Mouse (Mus musculus): ENCODE measurements around the gene 1810024B03Rik. TPM values are rescaled to one million over a fixed set of nuclear protein-coding genes. Genes with fewer than 3 reads are reported as not detected.
A peak's percentile ranks its signal among the peaks of the same experiment; 100 is the strongest.
"Not testable (repeated sequence)": the region's sequence is repeated elsewhere in the genome, so short reads cannot be mapped to it uniquely, and the experiment has no call there.

Gene 1810024B03Rik
- total RNA-seq, 1 experiment = 1.8 TPM

DNA sequence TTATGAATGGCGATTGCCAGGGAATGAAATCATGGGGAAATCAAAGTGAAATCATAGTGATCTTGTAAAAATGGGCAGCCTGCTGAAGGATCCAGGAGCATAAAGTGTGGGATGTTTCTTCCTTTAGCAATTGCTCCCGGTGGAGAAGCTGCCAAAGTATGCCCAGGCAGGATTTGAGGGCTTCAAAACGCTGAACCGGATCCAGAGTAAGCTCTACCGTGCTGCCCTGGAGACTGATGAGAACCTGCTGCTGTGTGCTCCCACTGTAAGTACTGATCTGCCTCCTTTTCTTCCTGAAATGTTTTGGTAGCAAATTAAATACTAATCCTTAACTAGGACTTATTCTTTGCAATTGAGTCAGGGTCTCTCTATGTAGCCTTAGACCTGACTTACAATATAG is 9.7 kb upstream of the 1810024B03Rik start:
- Histone ChIP-seq H3K27ac (ENCODE audit: insufficient read depth, low read depth, low read length, poor library complexity, severe bottlenecking) (no peak overlapping the region), H3K36me3 (ENCODE audit: control insufficient read depth, insufficient read depth, low read length, poor library complexity, severe bottlenecking) (peaks cover 47% of the 10 kb centered on the region), H3K4me3 (ENCODE audit: insufficient read depth in 1 of 2, low read depth in 1 of 2, low read length in 2 of 2, poor library complexity in 1 of 2, severe bottlenecking in 1 of 2) (no peak overlapping the region), H3K9ac (ENCODE audit: insufficient read depth, low read depth, low read length, poor library complexity, severe bottlenecking) (no peak overlapping the region), H3K4me1 (ENCODE audit: control insufficient read depth in 2 of 2, insufficient read depth in 2 of 2, low read length in 2 of 2, poor library complexity in 1 of 2) (no peaks in the 10 kb centered on the region), H3K9me3 (ENCODE audit: control insufficient read depth, insufficient read depth, low read depth, low read length) (no peaks in the 10 kb centered on the region)
- no peak for DNase-seq (ENCODE audit: low read depth, low spot score)
- TF ChIP-seq ZNF384 (IDR thresholded peaks at IDR 0.05; ENCODE audit: low read depth, low read length) = no peak
- no peak for TF ChIP-seq HCFC1 (IDR thresholded peaks at IDR 0.05; ENCODE audit: borderline replicate concordance, insufficient read depth, low read length)
- TF ChIP-seq MAFK (IDR thresholded peaks at IDR 0.05; ENCODE audit: insufficient read depth, low read depth, low read length) = no peak
- TF ChIP-seq ZC3H11A (IDR thresholded peaks at IDR 0.05; ENCODE audit: borderline replicate concordance, low read depth, low read length) = no peak
- no peak for TF ChIP-seq CHD2 (IDR thresholded peaks at IDR 0.05; ENCODE audit: low read depth, low read length)
- in situ Hi-C loops (cut with MboI; ENCODE audit: low sequenced_read_pairs in 2 of 2, unreplicated experiment in 2 of 2) = loop anchor here in 1 of 2 experiments (25.0 kb wide), 1 partner anchor 1420 kb away; no protein-coding TSS in a partner anchor

DNA sequence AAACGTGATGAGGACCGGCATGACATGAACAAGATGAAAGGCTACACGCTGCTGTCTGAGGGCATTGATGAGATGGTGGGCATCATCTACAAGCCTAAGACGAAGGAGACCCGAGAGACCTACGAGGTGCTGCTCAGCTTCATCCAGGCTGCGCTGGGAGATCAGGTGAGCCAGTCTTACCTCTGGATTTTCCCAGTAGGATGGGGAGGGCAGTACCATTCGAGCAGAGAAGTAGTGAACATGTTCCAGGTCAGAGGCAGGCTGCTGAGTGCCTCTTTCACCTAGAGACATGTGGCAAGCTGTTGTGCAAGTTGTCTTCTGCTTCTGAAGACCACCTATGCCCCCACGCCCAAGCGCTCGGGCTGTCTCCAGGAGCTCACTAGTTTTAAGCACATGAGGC is 2.6 kb upstream of the 1810024B03Rik start:
- DNase-seq (ENCODE audit: low read depth, low spot score) = no peak
- H3K27ac ChIP-seq (ENCODE audit: insufficient read depth, low read depth, low read length, poor library complexity, severe bottlenecking) = no peak overlapping the region
- H3K36me3 ChIP-seq (ENCODE audit: control insufficient read depth, insufficient read depth, low read length, poor library complexity, severe bottlenecking) = peaks cover 28% of the 10 kb centered on the region
- H3K9ac ChIP-seq (ENCODE audit: insufficient read depth, low read depth, low read length, poor library complexity, severe bottlenecking) = no peak overlapping the region
- in situ Hi-C loops (cut with MboI; ENCODE audit: low sequenced_read_pairs in 2 of 2, unreplicated experiment in 2 of 2) = loop anchor here in 1 of 2 experiments (25.0 kb wide), 1 partner anchor 1427 kb away; no protein-coding TSS in a partner anchor
- H3K4me1 ChIP-seq (ENCODE audit: control insufficient read depth in 2 of 2, insufficient read depth in 2 of 2, low read length in 2 of 2, poor library complexity in 1 of 2) = no peaks in the 10 kb centered on the region
- no peak for TF ChIP-seq CHD2 (IDR thresholded peaks at IDR 0.05; ENCODE audit: low read depth, low read length)
- TF ChIP-seq MAFK (IDR thresholded peaks at IDR 0.05; ENCODE audit: insufficient read depth, low read depth, low read length) = no peak
- no peak for TF ChIP-seq HCFC1 (IDR thresholded peaks at IDR 0.05; ENCODE audit: borderline replicate concordance, insufficient read depth, low read length)
- TF ChIP-seq ZC3H11A (IDR thresholded peaks at IDR 0.05; ENCODE audit: borderline replicate concordance, low read depth, low read length) = no peak
- TF ChIP-seq ZNF384 (IDR thresholded peaks at IDR 0.05; ENCODE audit: low read depth, low read length) = no peak
- no peak overlapping the region for H3K4me3 ChIP-seq (ENCODE audit: insufficient read depth in 1 of 2, low read depth in 1 of 2, low read length in 2 of 2, poor library complexity in 1 of 2, severe bottlenecking in 1 of 2)
- no peaks in the 10 kb centered on the region for H3K9me3 ChIP-seq (ENCODE audit: control insufficient read depth, insufficient read depth, low read depth, low read length)

DNA sequence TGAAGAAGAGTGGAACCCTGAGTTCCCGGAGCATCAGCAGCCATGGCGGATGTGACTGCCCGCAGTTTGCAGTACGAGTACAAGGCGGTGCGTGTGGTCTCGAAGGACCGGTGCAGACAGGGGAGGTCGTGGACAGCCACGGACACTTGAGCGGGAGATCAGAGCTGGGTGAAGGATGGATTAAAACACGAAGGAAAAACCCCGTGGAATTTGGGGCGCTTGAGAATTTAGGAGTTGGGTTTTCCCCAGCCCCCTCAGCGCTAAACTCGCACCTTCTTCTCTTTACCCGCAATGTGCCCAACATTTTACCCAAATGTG is 331 bp upstream of the 1810024B03Rik start:
- H3K4me3 ChIP-seq (ENCODE audit: insufficient read depth in 1 of 2, low read depth in 1 of 2, low read length in 2 of 2, poor library complexity in 1 of 2, severe bottlenecking in 1 of 2) = peak overlapping the region; percentile 88 to 99
- H3K36me3 ChIP-seq (ENCODE audit: control insufficient read depth, insufficient read depth, low read length, poor library complexity, severe bottlenecking) = peaks cover 24% of the 10 kb centered on the region
- H3K9ac ChIP-seq (ENCODE audit: insufficient read depth, low read depth, low read length, poor library complexity, severe bottlenecking) = peak overlapping the region; percentile 97
- TF ChIP-seq MAFK (IDR thresholded peaks at IDR 0.05; ENCODE audit: insufficient read depth, low read depth, low read length) = no peak
- no peak for TF ChIP-seq ZNF384 (IDR thresholded peaks at IDR 0.05; ENCODE audit: low read depth, low read length)
- TF ChIP-seq HCFC1 (IDR thresholded peaks at IDR 0.05; ENCODE audit: borderline replicate concordance, insufficient read depth, low read length) = no peak
- no peak for TF ChIP-seq CHD2 (IDR thresholded peaks at IDR 0.05; ENCODE audit: low read depth, low read length)
- no peak for TF ChIP-seq ZC3H11A (IDR thresholded peaks at IDR 0.05; ENCODE audit: borderline replicate concordance, low read depth, low read length)
- peak overlapping the region; percentile 68; the same call in 1 of the 2 replicates for H3K27ac ChIP-seq (ENCODE audit: insufficient read depth, low read depth, low read length, poor library complexity, severe bottlenecking)
- no peak for DNase-seq (ENCODE audit: low read depth, low spot score)
- H3K4me1 ChIP-seq (ENCODE audit: control insufficient read depth in 2 of 2, insufficient read depth in 2 of 2, low read length in 2 of 2, poor library complexity in 1 of 2) = no peaks in the 10 kb centered on the region
- H3K9me3 ChIP-seq (ENCODE audit: control insufficient read depth, insufficient read depth, low read depth, low read length) = no peaks in the 10 kb centered on the region
- in situ Hi-C loops (cut with MboI; ENCODE audit: low sequenced_read_pairs in 2 of 2, unreplicated experiment in 2 of 2) = loop anchor here in 1 of 2 experiments (25.0 kb wide), 1 partner anchor 1429 kb away; no protein-coding TSS in a partner anchor

DNA sequence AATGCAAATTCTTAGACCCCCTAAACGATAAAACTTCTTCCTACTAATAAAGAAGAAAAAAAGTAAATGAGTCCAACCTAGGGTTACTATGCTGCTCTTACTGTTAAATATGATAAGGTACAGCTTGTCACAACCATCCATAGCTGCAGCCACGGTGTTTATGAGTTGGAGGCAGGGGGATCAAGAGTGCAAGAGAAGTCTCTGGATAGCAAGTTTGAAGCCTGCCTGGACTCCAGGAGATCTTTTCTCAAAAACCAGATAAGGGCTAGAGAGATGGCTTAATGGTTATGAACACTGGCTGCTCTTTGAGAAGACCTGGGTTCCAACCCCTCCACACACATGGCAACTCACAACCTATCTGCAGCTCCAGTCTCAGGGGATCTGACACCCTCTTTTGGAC is 1.2 kb downstream of the 1810024B03Rik start:
- no peaks in the 10 kb centered on the region for H3K4me1 ChIP-seq (ENCODE audit: control insufficient read depth in 2 of 2, insufficient read depth in 2 of 2, low read length in 2 of 2, poor library complexity in 1 of 2)
- in situ Hi-C loops (cut with MboI; ENCODE audit: low sequenced_read_pairs in 2 of 2, unreplicated experiment in 2 of 2) = loop anchor here in 1 of 2 experiments (25.0 kb wide), 1 partner anchor 1430 kb away; no protein-coding TSS in a partner anchor
- TF ChIP-seq MAFK (IDR thresholded peaks at IDR 0.05; ENCODE audit: insufficient read depth, low read depth, low read length) (no peak), ZC3H11A (IDR thresholded peaks at IDR 0.05; ENCODE audit: borderline replicate concordance, low read depth, low read length) (no peak), ZNF384 (IDR thresholded peaks at IDR 0.05; ENCODE audit: low read depth, low read length) (no peak), CHD2 (IDR thresholded peaks at IDR 0.05; ENCODE audit: low read depth, low read length) (no peak), HCFC1 (IDR thresholded peaks at IDR 0.05; ENCODE audit: borderline replicate concordance, insufficient read depth, low read length) (no peak)
- H3K27ac ChIP-seq (ENCODE audit: insufficient read depth, low read depth, low read length, poor library complexity, severe bottlenecking) = no peak overlapping the region
- 0 out of 4 replicates have a peak overlapping the region, but pooled peaks of 1 of the 2 experiments have one; percentile 88 for H3K4me3 ChIP-seq (ENCODE audit: insufficient read depth in 1 of 2, low read depth in 1 of 2, low read length in 2 of 2, poor library complexity in 1 of 2, severe bottlenecking in 1 of 2)
- no peak overlapping the region for H3K9ac ChIP-seq (ENCODE audit: insufficient read depth, low read depth, low read length, poor library complexity, severe bottlenecking)
- H3K9me3 ChIP-seq (ENCODE audit: control insufficient read depth, insufficient read depth, low read depth, low read length) = no peaks in the 10 kb centered on the region
- peaks cover 16% of the 10 kb centered on the region for H3K36me3 ChIP-seq (ENCODE audit: control insufficient read depth, insufficient read depth, low read length, poor library complexity, severe bottlenecking)
- no peak for DNase-seq (ENCODE audit: low read depth, low spot score)

DNA sequence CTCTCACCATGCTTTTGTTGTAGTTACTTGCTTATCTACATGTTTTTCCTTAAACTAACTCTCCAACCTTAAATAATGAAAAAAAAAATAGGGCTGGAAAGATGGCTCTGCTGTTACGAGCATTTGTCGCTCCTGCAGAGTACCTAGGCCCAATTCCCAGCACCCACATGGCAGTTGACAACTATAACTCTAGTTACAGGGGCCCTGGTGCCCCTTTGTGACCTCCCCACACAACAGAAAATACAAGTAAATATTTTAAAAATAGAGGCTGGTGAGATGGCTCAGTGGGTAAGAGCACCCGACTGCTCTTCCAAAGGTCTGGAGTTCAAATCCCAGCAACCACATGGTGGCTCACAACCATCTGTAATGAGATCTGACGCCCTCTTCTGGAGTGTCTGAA is 2.1 kb downstream of the 1810024B03Rik start:
- in situ Hi-C loops (cut with MboI; ENCODE audit: low sequenced_read_pairs in 2 of 2, unreplicated experiment in 2 of 2) = loop anchor here in 1 of 2 experiments (25.0 kb wide), 1 partner anchor 1431 kb away; no protein-coding TSS in a partner anchor
- H3K9me3 ChIP-seq (ENCODE audit: control insufficient read depth, insufficient read depth, low read depth, low read length); H3K4me1 ChIP-seq (ENCODE audit: control insufficient read depth in 2 of 2, insufficient read depth in 2 of 2, low read length in 2 of 2, poor library complexity in 1 of 2); H3K4me3 ChIP-seq (ENCODE audit: insufficient read depth in 1 of 2, low read depth in 1 of 2, low read length in 2 of 2, poor library complexity in 1 of 2, severe bottlenecking in 1 of 2); H3K9ac ChIP-seq (ENCODE audit: insufficient read depth, low read depth, low read length, poor library complexity, severe bottlenecking); H3K27ac ChIP-seq (ENCODE audit: insufficient read depth, low read depth, low read length, poor library complexity, severe bottlenecking); DNase-seq (ENCODE audit: low read depth, low spot score); H3K36me3 ChIP-seq (ENCODE audit: control insufficient read depth, insufficient read depth, low read length, poor library complexity, severe bottlenecking): not testable (repeated sequence)

All from ES-E14 (cell line).